Mouse (Mus musculus): ENCODE results near the gene Dnah10. TPM values are rescaled to one million over a fixed set of nuclear protein-coding genes. Genes with fewer than 3 reads are reported as not detected.

Dnah10 gene
- 0.09 and 0.22 TPM in 2 replicates for polyA plus RNA-seq (2014; fragmentation: Nextera tagmentation; extraction: Ambion mirVana)

- H3K9me3 ChIP-seq (replicated peaks; ENCODE audit: control insufficient read depth, low read length): no peaks in the 10 kb centered on the region
- ATAC-seq (peak; percentile 67; the same call in 1 of the 2 replicates), DNase-seq (ENCODE audit: low spot score) (peak; percentile 24)
- H3K27me3 ChIP-seq (replicated peaks; ENCODE audit: control insufficient read depth, insufficient read depth, low read length): no peaks in the 10 kb centered on the region
- H3K36me3 ChIP-seq (ENCODE audit: control insufficient read depth, insufficient read depth, low read length): peaks cover 37% of the 10 kb centered on the region
- 8% methylated on average over 29 of the region's 29 CpGs for WGBS
- no peaks in the 10 kb centered on the region for H3K4me1 ChIP-seq (ENCODE audit: control insufficient read depth, insufficient read depth, low read length)
- no peak within 1 kb of the TSS for H3K4me3 ChIP-seq (ENCODE audit: low read depth, low read length)
- H3K27ac ChIP-seq (ENCODE audit: low read depth, low read length): no peak within 1 kb of the TSS
- 0 out of 2 replicates have a peak within 1 kb of the TSS, but pooled peaks have one; percentile 14 for H3K4me2 ChIP-seq (ENCODE audit: low read length)
- 0 out of 2 replicates have a peak within 1 kb of the TSS, but pooled peaks have one; percentile 29 for H3K9ac ChIP-seq (ENCODE audit: low read length)
These were observed at the start of gene Dnah10 for GRCm38 (mm10) chr5:124724997-124725396. Gene Dnah10, plus strand, starts transcription at chr5:124725085.

GRCm38 (mm10) chr5:124713741-124714140, 11.1 kb upstream of the Dnah10 start:
- Histone ChIP-seq H3K9ac (ENCODE audit: low read length) (no peak overlapping the region), H3K27me3 (replicated peaks; ENCODE audit: control insufficient read depth, insufficient read depth, low read length) (no peaks in the 10 kb centered on the region), H3K36me3 (ENCODE audit: control insufficient read depth, insufficient read depth, low read length) (peaks cover 78% of the 10 kb centered on the region), H3K27ac (ENCODE audit: low read depth, low read length) (no peak overlapping the region), H3K4me2 (ENCODE audit: low read length) (no peak overlapping the region), H3K9me3 (replicated peaks; ENCODE audit: control insufficient read depth, low read length) (no peaks in the 10 kb centered on the region), H3K4me3 (ENCODE audit: low read depth, low read length) (no peak overlapping the region), H3K4me1 (ENCODE audit: control insufficient read depth, insufficient read depth, low read length) (no peaks in the 10 kb centered on the region)
- ATAC-seq: no peak
- WGBS: 92% methylated on average over 5 of the region's 5 CpGs
- no peak for DNase-seq (ENCODE audit: low spot score)

GRCm38 (mm10) chr5:124715135-124715534, 9.8 kb upstream of the Dnah10 start:
- H3K4me1 ChIP-seq (ENCODE audit: control insufficient read depth, insufficient read depth, low read length): no peaks in the 10 kb centered on the region
- H3K27ac ChIP-seq (ENCODE audit: low read depth, low read length): no peak overlapping the region

GRCm38 (mm10) chr5:124717969-124718368, 6.9 kb upstream of the Dnah10 start:
- no peak overlapping the region for H3K4me3 ChIP-seq (ENCODE audit: low read depth, low read length)
- H3K27me3 ChIP-seq (replicated peaks; ENCODE audit: control insufficient read depth, insufficient read depth, low read length): no peaks in the 10 kb centered on the region
- 98% methylated on average over 11 of the region's 11 CpGs for WGBS
- no peak overlapping the region for H3K4me2 ChIP-seq (ENCODE audit: low read length)
- H3K9me3 ChIP-seq (replicated peaks; ENCODE audit: control insufficient read depth, low read length): no peaks in the 10 kb centered on the region
- DNase-seq (ENCODE audit: low spot score) (no peak), ATAC-seq (no peak)
- no peak overlapping the region for H3K9ac ChIP-seq (ENCODE audit: low read length)
- no peak overlapping the region for H3K27ac ChIP-seq (ENCODE audit: low read depth, low read length)
- peaks cover 93% of the 10 kb centered on the region for H3K36me3 ChIP-seq (ENCODE audit: control insufficient read depth, insufficient read depth, low read length)
- H3K4me1 ChIP-seq (ENCODE audit: control insufficient read depth, insufficient read depth, low read length): no peaks in the 10 kb centered on the region

More at GRCm38 (mm10) chr5:124715135-124715534, 9.8 kb upstream of the Dnah10 start:
- Histone ChIP-seq H3K9me3 (replicated peaks; ENCODE audit: control insufficient read depth, low read length) (no peaks in the 10 kb centered on the region), H3K27me3 (replicated peaks; ENCODE audit: control insufficient read depth, insufficient read depth, low read length) (no peaks in the 10 kb centered on the region), H3K4me3 (ENCODE audit: low read depth, low read length) (no peak overlapping the region), H3K4me2 (ENCODE audit: low read length) (no peak overlapping the region), H3K9ac (ENCODE audit: low read length) (no peak overlapping the region), H3K36me3 (ENCODE audit: control insufficient read depth, insufficient read depth, low read length) (peaks cover 92% of the 10 kb centered on the region)
- 93% methylated on average over 8 of the region's 8 CpGs for WGBS
- ATAC-seq (no peak), DNase-seq (ENCODE audit: low spot score) (no peak)

- H3K4me1 ChIP-seq (ENCODE audit: control insufficient read depth, insufficient read depth, low read length): no peaks in the 10 kb centered on the region
- H3K27me3 ChIP-seq (replicated peaks; ENCODE audit: control insufficient read depth, insufficient read depth, low read length): no peaks in the 10 kb centered on the region
- H3K9ac ChIP-seq (ENCODE audit: low read length): no peak overlapping the region
- peaks cover 93% of the 10 kb centered on the region for H3K36me3 ChIP-seq (ENCODE audit: control insufficient read depth, insufficient read depth, low read length)
- H3K4me2 ChIP-seq (ENCODE audit: low read length): no peak overlapping the region
- DNase-seq (ENCODE audit: low spot score) (no peak), ATAC-seq (no peak)
- H3K27ac ChIP-seq (ENCODE audit: low read depth, low read length): no peak overlapping the region
- no peaks in the 10 kb centered on the region for H3K9me3 ChIP-seq (replicated peaks; ENCODE audit: control insufficient read depth, low read length)
- H3K4me3 ChIP-seq (ENCODE audit: low read depth, low read length): no peak overlapping the region
- 89% methylated on average over 7 of the region's 7 CpGs for WGBS
These were observed 6.5 kb upstream of the Dnah10 start for GRCm38 (mm10) chr5:124718396-124718795.

- Histone ChIP-seq H3K9me3 (replicated peaks; ENCODE audit: control insufficient read depth, low read length) (no peaks in the 10 kb centered on the region), H3K27me3 (replicated peaks; ENCODE audit: control insufficient read depth, insufficient read depth, low read length) (no peaks in the 10 kb centered on the region), H3K4me3 (ENCODE audit: low read depth, low read length) (no peak overlapping the region), H3K9ac (ENCODE audit: low read length) (no peak overlapping the region), H3K4me2 (ENCODE audit: low read length) (no peak overlapping the region), H3K4me1 (ENCODE audit: control insufficient read depth, insufficient read depth, low read length) (no peaks in the 10 kb centered on the region), H3K36me3 (ENCODE audit: control insufficient read depth, insufficient read depth, low read length) (peaks cover 56% of the 10 kb centered on the region), H3K27ac (ENCODE audit: low read depth, low read length) (no peak overlapping the region)
- 91% methylated on average over 6 of the region's 6 CpGs for WGBS
- ATAC-seq: no peak
- DNase-seq (ENCODE audit: low spot score): no peak
These were observed 1.8 kb upstream of the Dnah10 start for GRCm38 (mm10) chr5:124723125-124723524.

- H3K36me3 ChIP-seq (ENCODE audit: control insufficient read depth, insufficient read depth, low read length): no peaks in the 10 kb centered on the region
- H3K4me1 ChIP-seq (ENCODE audit: control insufficient read depth, insufficient read depth, low read length): no peaks in the 10 kb centered on the region
- no peak for ATAC-seq
- no peaks in the 10 kb centered on the region for H3K27me3 ChIP-seq (replicated peaks; ENCODE audit: control insufficient read depth, insufficient read depth, low read length)
- no peaks in the 10 kb centered on the region for H3K9me3 ChIP-seq (replicated peaks; ENCODE audit: control insufficient read depth, low read length)
- H3K27ac ChIP-seq (ENCODE audit: low read depth, low read length): no peak overlapping the region
- H3K4me3 ChIP-seq (ENCODE audit: low read depth, low read length): no peak overlapping the region
- peak overlapping the region; percentile 32 for H3K4me2 ChIP-seq (ENCODE audit: low read length)
- 14% methylated on average over 21 of the region's 21 CpGs for WGBS
- DNase-seq (ENCODE audit: low spot score): no peak
- H3K9ac ChIP-seq (ENCODE audit: low read length): 0 out of 2 replicates have a peak overlapping the region, but pooled peaks have one; percentile 8
These were observed 4.8 kb downstream of the Dnah10 start for GRCm38 (mm10) chr5:124729662-124730206.

GRCm38 (mm10) chr5:124733961-124734360, 9.1 kb downstream of the Dnah10 start:
- H3K9me3 ChIP-seq (replicated peaks; ENCODE audit: control insufficient read depth, low read length): no peaks in the 10 kb centered on the region
- no peak overlapping the region for H3K4me3 ChIP-seq (ENCODE audit: low read depth, low read length)
- no peak overlapping the region for H3K27ac ChIP-seq (ENCODE audit: low read depth, low read length)
- H3K27me3 ChIP-seq (replicated peaks; ENCODE audit: control insufficient read depth, insufficient read depth, low read length): no peaks in the 10 kb centered on the region
- no peak for DNase-seq (ENCODE audit: low spot score)
- WGBS: 87% methylated on average over 12 of the region's 12 CpGs
- no peaks in the 10 kb centered on the region for H3K36me3 ChIP-seq (ENCODE audit: control insufficient read depth, insufficient read depth, low read length)
- H3K4me1 ChIP-seq (ENCODE audit: control insufficient read depth, insufficient read depth, low read length): no peaks in the 10 kb centered on the region
- no peak overlapping the region for H3K4me2 ChIP-seq (ENCODE audit: low read length)
- no peak overlapping the region for H3K9ac ChIP-seq (ENCODE audit: low read length)
- ATAC-seq: no peak

- Histone ChIP-seq H3K36me3 (ENCODE audit: control insufficient read depth, insufficient read depth, low read length) (no peaks in the 10 kb centered on the region), H3K4me1 (ENCODE audit: control insufficient read depth, insufficient read depth, low read length) (no peaks in the 10 kb centered on the region), H3K9me3 (replicated peaks; ENCODE audit: control insufficient read depth, low read length) (no peaks in the 10 kb centered on the region), H3K27me3 (replicated peaks; ENCODE audit: control insufficient read depth, insufficient read depth, low read length) (no peaks in the 10 kb centered on the region), H3K27ac (ENCODE audit: low read depth, low read length) (no peak overlapping the region), H3K4me3 (ENCODE audit: low read depth, low read length) (no peak overlapping the region), H3K9ac (ENCODE audit: low read length) (no peak overlapping the region), H3K4me2 (ENCODE audit: low read length) (no peak overlapping the region)
- ATAC-seq (no peak), DNase-seq (ENCODE audit: low spot score) (no peak)
- 96% methylated on average over 21 of the region's 21 CpGs for WGBS
These were observed 17.2 kb downstream of the Dnah10 start for GRCm38 (mm10) chr5:124741898-124742599.
